Mouse (Mus musculus) heart, embryonic 12.5 days (tissue): ENCODE results near the gene Unk. TPM values are rescaled to one million over a fixed set of nuclear protein-coding genes. Genes with fewer than 3 reads are reported as not detected.

Experiments used
- ATAC-seq: fragments of 200-750 bp; cut with Nextera tagmentation; 2 replicates; pipeline ENCODE4 v1.8.0; 2017; ENCODE audit warnings: moderate TSS enrichment, moderate library complexity; ENCODE audit not compliant: insufficient number of reproducible peaks, low FRiP score
- H3K27ac ChIP-seq: fragments of 300-500 bp; sonication (generic); 2 replicates; pipeline ENCODE4 v1.5.1; 2016; ENCODE audit warnings: mild to moderate bottlenecking, moderate library complexity; ENCODE audit not compliant: poor library complexity, severe bottlenecking
- H3K27me3 ChIP-seq: fragments of 300-500 bp; sonication (generic); replicated peaks from 2 replicates; pipeline ENCODE4 v1.6.1; 2016; ENCODE audit warnings: mild to moderate bottlenecking, moderate library complexity
- H3K36me3 ChIP-seq: fragments of 300-500 bp; sonication (generic); 2 replicates; pipeline ENCODE4 v1.6.1; 2016; ENCODE audit warnings: mild to moderate bottlenecking, moderate library complexity
- H3K4me1 ChIP-seq: fragments of 300-500 bp; sonication (generic); replicated peaks from 2 replicates; pipeline ENCODE4 v1.6.1; 2016; ENCODE audit warnings: mild to moderate bottlenecking
- H3K4me2 ChIP-seq: fragments of 300-500 bp; sonication (generic); 2 replicates; pipeline ENCODE4 v1.6.1; 2016; ENCODE audit warnings: mild to moderate bottlenecking, moderate library complexity
- H3K4me3 ChIP-seq: fragments of 300-500 bp; sonication (generic); 2 replicates; pipeline ENCODE4 v1.5.1; 2016; ENCODE audit warnings: mild to moderate bottlenecking
- H3K9ac ChIP-seq: fragments of 300-500 bp; sonication (generic); 2 replicates; pipeline ENCODE4 v1.6.1; 2016; ENCODE audit warnings: mild to moderate bottlenecking, moderate library complexity
- H3K9me3 ChIP-seq: fragments of 300-500 bp; sonication (generic); replicated peaks from 2 replicates; pipeline ENCODE4 v1.6.1; 2016; ENCODE audit warnings: mild to moderate bottlenecking, moderate library complexity
- WGBS: fragments of 180-500 bp; shearing (Covaris S2); methylation state at CpG from one replicate; pipeline ENCODE4 v1.1.7; 2016; 5-methylcytosine and 5-hydroxymethylcytosine counted together
- polyA plus RNA-seq: library from polyadenylated mRNA; unstranded; fragments of >200 nt; fragmentation: Nextera tagmentation; extraction: Ambion mirVana; gene quantifications from 2 replicates; pipeline ENCODE4 v1.2.1, GENCODE M21; 2016

Unk gene
- 31.8 and 32.3 TPM in 2 replicates for polyA plus RNA-seq

DNA sequence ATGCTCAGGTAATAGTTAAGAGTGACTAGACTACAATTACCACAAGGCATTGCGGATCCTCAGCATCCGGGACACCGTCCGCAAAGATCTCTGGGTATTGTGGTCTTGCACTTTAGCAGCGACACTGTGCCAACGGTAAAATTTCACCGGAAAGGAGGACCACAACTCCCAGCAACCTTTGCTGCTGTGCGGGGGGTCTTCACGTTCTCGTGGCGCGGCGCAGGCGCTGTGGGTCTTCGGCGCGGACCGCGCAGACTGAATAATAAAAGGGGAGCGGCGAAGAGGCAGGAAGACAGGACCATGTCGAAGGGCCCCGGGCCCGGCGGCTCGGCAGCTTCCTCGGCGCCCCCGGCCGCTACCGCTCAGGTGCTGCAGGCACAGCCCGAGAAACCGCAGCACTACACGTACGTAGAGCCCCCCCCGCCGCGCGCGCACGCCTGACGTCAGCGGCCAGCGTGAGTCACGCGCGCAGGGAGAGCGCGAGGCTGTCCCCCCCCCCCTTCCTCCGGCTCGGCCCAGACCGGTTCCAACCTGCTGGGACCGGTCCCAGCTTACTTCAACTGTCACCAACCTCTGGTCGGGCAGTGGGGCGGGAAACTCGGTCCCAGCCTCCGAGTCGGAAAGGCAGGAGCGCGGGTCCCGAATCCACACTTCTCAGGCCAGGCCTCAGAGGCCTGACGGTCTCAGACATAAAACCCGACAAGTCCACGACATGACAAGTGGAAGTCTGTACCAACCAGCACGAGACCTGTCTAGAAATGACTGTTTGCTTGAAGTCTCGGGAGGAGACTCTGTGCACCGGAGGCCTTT, at the start of gene Unk:
Unk (plus strand) TSS at position 235 of the 810 bp plus-strand sequence.
- Histone ChIP-seq H3K27ac (peak within 1 kb of the TSS; percentile 99), H3K4me2 (peak within 1 kb of the TSS; percentile 77), H3K9ac (peak within 1 kb of the TSS; percentile 90), H3K4me3 (peak within 1 kb of the TSS; percentile 74), H3K9me3 (no peaks in the 10 kb centered on the region), H3K27me3 (no peaks in the 10 kb centered on the region), H3K4me1 (peaks cover 22% of the 10 kb centered on the region), H3K36me3 (peaks cover 12% of the 10 kb centered on the region)
- WGBS, result under 1% methylated on average over 66 of the region's 67 CpGs
- ATAC-seq, result peak; percentile 95

GRCm38 (mm10) chr11:115982472-115982871, 47.6 kb upstream of the Unk start:
- 90% methylated on average over 15 of the region's 15 CpGs for WGBS
- no peaks in the 10 kb centered on the region for H3K4me1 ChIP-seq
- H3K4me3 ChIP-seq, result no peak overlapping the region
- ATAC-seq, result no peak
- H3K9me3 ChIP-seq, result no peaks in the 10 kb centered on the region
- no peak overlapping the region for H3K27ac ChIP-seq
- H3K36me3 ChIP-seq, result no peaks in the 10 kb centered on the region
- no peak overlapping the region for H3K4me2 ChIP-seq
- no peak overlapping the region for H3K9ac ChIP-seq
- peaks cover 56% of the 10 kb centered on the region for H3K27me3 ChIP-seq

DNA sequence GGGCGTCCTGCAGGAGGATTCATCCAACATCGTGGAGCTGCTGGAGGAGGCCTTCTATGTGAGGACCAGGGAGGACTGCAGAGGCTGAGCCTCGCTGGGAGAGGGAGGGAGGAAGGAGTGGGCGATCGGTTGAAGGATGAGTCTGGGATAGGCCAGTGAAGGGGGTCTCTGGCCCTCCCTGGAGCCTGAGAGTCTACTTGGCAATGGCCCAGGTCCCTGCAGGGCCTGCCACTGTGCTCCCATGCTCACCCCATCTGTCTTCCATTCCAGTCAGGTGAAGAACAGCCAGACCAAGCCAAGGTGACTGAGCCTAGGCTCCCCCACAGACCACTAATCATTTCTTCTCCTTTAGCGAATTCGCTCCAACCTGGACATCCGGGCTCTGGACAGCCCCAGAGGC, 46.8 kb upstream of the Unk start:
- no peaks in the 10 kb centered on the region for H3K4me1 ChIP-seq
- H3K36me3 ChIP-seq, result no peaks in the 10 kb centered on the region
- H3K9ac ChIP-seq, result no peak overlapping the region
- H3K27ac ChIP-seq, result no peak overlapping the region
- 76% methylated on average over 8 of the region's 8 CpGs for WGBS
- no peak for ATAC-seq
- no peaks in the 10 kb centered on the region for H3K9me3 ChIP-seq
- H3K4me2 ChIP-seq, result no peak overlapping the region
- H3K4me3 ChIP-seq, result no peak overlapping the region
- H3K27me3 ChIP-seq, result peaks cover 49% of the 10 kb centered on the region

DNA sequence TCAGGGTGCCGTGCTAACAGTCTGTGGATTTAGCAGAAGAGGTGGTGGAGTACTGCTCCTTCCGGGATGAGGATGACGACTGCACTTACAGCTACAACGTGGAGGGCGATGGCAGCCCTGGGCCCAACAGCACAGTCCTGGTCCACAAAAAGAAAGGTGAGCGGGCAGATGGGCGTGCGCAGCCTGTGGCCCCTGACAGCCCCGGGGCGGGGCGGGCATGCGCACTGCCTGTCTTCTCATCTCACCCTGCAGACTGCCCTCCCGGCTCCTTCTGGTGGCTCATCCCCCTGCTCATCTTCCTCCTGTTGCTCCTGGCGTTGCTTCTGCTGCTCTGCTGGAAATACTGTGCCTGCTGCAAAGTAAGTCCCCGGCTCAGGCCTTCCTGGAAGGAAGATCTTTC, 40.4 kb upstream of the Unk start:
- Histone ChIP-seq H3K36me3 (no peaks in the 10 kb centered on the region), H3K9me3 (no peaks in the 10 kb centered on the region), H3K27me3 (peaks cover 45% of the 10 kb centered on the region), H3K4me1 (0 out of 2 replicates have a peak, but pooled peaks cover 3% of the 10 kb centered on the region), H3K27ac (no peak overlapping the region), H3K4me3 (peak overlapping the region; percentile 25), H3K4me2 (peak overlapping the region; percentile 56), H3K9ac (0 out of 2 replicates have a peak overlapping the region, but pooled peaks have one; percentile 5)
- ATAC-seq, result no peak
- 31% methylated on average over 15 of the region's 15 CpGs for WGBS

DNA sequence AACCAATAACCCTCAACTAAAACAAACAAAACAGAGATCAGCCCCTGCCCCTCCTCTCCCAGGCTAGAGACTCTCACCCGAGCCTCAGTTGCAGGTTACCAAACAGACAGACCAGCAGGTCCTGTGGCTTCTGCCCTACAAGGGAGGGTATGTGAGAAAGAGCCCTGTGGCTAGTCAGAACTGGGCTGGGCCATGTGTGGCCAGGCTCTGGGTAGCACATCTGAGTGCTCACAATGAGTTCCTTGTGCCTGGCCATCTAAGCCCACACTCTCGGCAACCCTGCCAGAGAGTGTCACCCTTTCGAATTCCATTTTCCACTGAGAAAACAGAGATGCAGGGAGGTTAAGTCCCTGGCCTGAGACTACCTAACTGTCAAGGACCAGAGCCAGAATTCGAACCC, 38.0 kb upstream of the Unk start:
- Histone ChIP-seq H3K4me3 (no peak overlapping the region), H3K27ac (no peak overlapping the region), H3K4me2 (no peak overlapping the region), H3K4me1 (0 out of 2 replicates have a peak, but pooled peaks cover 3% of the 10 kb centered on the region), H3K9me3 (no peaks in the 10 kb centered on the region), H3K36me3 (no peaks in the 10 kb centered on the region), H3K9ac (no peak overlapping the region), H3K27me3 (peaks cover 45% of the 10 kb centered on the region)
- WGBS, result 56% methylated on average over 4 of the region's 4 CpGs
- no peak for ATAC-seq

DNA sequence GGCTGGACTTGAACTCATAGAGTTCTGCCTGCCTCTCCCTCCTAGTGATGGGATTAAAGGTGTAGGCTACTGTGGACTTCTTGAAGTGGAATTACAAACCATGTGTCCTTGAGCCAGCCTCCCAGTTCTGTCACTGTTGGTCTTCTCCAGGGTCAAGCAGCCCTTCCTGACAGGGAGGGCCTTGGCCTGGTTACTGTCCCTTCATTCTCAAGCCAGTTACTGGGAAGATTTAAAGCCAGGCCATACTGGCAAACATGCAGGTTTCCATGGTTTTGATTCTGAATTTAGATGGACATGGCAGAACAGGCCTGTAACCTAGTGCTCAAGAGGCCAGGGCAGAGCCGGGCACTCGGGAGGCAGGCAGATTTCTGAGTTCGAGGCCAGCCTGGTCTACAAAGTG, 34.9 kb upstream of the Unk start:
- no peak overlapping the region for H3K9ac ChIP-seq
- no peak overlapping the region for H3K27ac ChIP-seq
- H3K36me3 ChIP-seq, result no peaks in the 10 kb centered on the region
- H3K27me3 ChIP-seq, result peaks cover 31% of the 10 kb centered on the region
- H3K4me3 ChIP-seq, result no peak overlapping the region
- ATAC-seq, result no peak
- H3K4me2 ChIP-seq, result no peak overlapping the region
- WGBS, result 84% methylated on average over 3 of the region's 3 CpGs
- no peaks in the 10 kb centered on the region for H3K4me1 ChIP-seq
- no peaks in the 10 kb centered on the region for H3K9me3 ChIP-seq

DNA sequence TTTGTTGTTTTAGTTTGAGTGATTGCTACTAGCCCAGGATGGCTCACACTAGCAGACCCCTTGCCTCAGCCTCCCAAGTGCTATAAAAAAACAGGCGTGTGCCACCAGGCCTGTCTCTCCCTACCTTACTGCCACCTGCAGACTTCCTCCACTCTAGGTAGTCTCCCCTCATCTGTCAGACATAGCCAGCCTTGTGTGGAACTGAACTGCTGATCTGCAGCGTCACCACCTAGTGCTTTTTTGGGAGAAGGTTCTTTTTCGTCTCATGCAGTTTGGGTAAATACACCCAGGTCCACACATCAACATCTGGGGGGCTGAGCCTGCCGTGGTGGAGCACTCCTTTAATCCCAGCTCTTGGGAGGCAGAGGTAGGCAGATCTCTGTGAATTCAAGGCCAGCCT, 33.1 kb upstream of the Unk start:
- Histone ChIP-seq H3K9me3 (no peaks in the 10 kb centered on the region), H3K4me1 (no peaks in the 10 kb centered on the region), H3K27me3 (peaks cover 28% of the 10 kb centered on the region), H3K9ac (no peak overlapping the region), H3K4me3 (no peak overlapping the region), H3K27ac (no peak overlapping the region), H3K36me3 (no peaks in the 10 kb centered on the region), H3K4me2 (no peak overlapping the region)
- ATAC-seq, result no peak
- WGBS, result 59% methylated on average over 4 of the region's 4 CpGs

- H3K36me3 ChIP-seq, result no peaks in the 10 kb centered on the region
- no peak for ATAC-seq
- H3K4me2 ChIP-seq, result no peak overlapping the region
- peaks cover 27% of the 10 kb centered on the region for H3K27me3 ChIP-seq
- H3K4me1 ChIP-seq, result no peaks in the 10 kb centered on the region
- H3K9me3 ChIP-seq, result no peaks in the 10 kb centered on the region
- WGBS, result 58% methylated on average over 5 of the region's 5 CpGs
- no peak overlapping the region for H3K27ac ChIP-seq
- H3K9ac ChIP-seq, result no peak overlapping the region
- no peak overlapping the region for H3K4me3 ChIP-seq
Observed at GRCm38 (mm10) chr11:115997662-115998061, 32.5 kb upstream of the Unk start.

DNA sequence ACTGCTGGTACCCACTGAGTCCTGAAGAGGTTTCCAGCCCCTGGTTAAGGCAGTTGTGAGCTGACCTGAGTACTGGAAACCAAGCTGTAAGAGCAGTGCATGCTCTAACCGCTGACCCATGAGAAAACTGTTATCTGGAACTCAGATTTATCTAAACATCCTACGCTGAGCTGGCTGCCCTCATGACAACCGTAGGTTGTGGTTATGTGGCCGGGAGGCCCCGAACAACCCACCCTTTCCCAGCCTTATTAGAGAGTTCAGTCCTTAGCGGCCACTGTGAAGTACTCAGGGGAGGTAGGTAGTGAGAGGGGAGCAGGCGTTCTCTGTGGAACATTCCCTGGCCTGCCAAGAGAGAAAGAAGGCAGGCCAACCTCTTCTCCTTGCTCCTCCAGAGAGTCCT, 31.1 kb upstream of the Unk start:
- H3K27ac ChIP-seq, result no peak overlapping the region
- no peaks in the 10 kb centered on the region for H3K36me3 ChIP-seq
- no peak for ATAC-seq
- H3K9me3 ChIP-seq, result peaks cover 4% of the 10 kb centered on the region; the same call in 1 of the 2 replicates
- no peak overlapping the region for H3K4me2 ChIP-seq
- 55% methylated on average over 7 of the region's 7 CpGs for WGBS
- no peak overlapping the region for H3K4me3 ChIP-seq
- H3K4me1 ChIP-seq, result no peaks in the 10 kb centered on the region
- H3K9ac ChIP-seq, result no peak overlapping the region
- H3K27me3 ChIP-seq, result peaks cover 14% of the 10 kb centered on the region; the same call in 1 of the 2 replicates

DNA sequence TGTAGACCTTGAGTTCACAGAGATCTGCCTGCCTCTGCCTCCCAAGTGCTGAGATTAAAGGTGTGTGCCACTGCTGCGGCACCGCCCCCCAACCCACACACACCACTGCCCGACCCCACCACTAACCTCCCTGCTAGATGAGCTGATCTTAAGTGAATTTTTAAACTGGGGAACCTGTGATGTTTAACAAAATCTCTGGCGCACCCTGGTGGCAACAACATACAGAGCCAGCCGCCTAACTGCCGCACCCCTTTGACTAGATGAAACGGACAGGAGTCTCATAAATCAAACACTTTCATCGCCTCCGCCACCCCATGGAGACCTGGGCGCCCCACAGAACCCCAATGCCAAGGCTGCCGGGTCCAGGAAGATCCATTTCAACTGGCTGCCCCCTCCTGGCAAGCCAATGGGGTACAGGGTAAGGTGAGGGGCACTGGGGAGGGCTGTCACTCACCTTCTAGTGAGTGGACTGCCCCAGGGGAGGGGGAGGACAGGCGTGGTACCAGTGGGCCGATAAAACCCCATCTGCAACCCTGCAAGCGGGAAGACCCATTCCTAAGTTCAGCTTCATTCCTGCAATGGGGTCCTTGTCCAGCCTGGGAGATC, 30.5 kb upstream of the Unk start:
- 0 out of 2 replicates have a peak, but pooled peaks have one; percentile 3 for ATAC-seq
- H3K4me2 ChIP-seq, result 0 out of 2 replicates have a peak overlapping the region, but pooled peaks have one; percentile 18
- H3K36me3 ChIP-seq, result no peaks in the 10 kb centered on the region
- no peak overlapping the region for H3K27ac ChIP-seq
- H3K27me3 ChIP-seq, result peaks cover 12% of the 10 kb centered on the region; the same call in 1 of the 2 replicates
- H3K4me1 ChIP-seq, result no peaks in the 10 kb centered on the region; the same call in 1 of the 2 replicates
- no peak overlapping the region for H3K9ac ChIP-seq
- peaks cover 4% of the 10 kb centered on the region; the same call in 1 of the 2 replicates for H3K9me3 ChIP-seq
- no peak overlapping the region for H3K4me3 ChIP-seq
- WGBS, result 13% methylated on average over 14 of the region's 14 CpGs

DNA sequence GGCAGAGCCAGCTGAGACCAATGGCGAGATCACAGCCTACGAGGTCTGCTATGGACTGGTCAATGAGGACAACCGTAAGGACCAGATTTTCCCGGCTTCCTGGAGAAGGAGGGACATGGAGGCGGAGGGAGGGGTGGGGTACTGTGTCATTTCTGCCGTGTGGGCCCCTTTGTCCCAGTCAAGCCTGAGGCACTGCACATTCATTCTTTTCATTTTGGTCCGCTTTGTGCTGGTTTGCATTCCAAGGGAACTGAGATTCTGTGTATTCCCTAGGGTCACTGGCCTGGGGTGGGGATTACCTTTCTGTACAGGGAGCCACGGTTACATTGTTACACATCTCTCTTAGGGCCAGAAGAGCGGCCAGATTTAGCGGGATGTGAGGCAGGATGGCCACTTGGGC, 29.5 kb upstream of the Unk start:
- Histone ChIP-seq H3K27ac (no peak overlapping the region), H3K4me2 (no peak overlapping the region), H3K36me3 (no peaks in the 10 kb centered on the region), H3K4me3 (no peak overlapping the region), H3K9me3 (peaks cover 4% of the 10 kb centered on the region; the same call in 1 of the 2 replicates), H3K4me1 (peaks cover 8% of the 10 kb centered on the region), H3K9ac (no peak overlapping the region), H3K27me3 (peaks cover 12% of the 10 kb centered on the region; the same call in 1 of the 2 replicates)
- 54% methylated on average over 10 of the region's 10 CpGs for WGBS
- ATAC-seq, result no peak
